Comparison of ENCODE assay signal across 13 mouse cellular contexts in genomic region chr12:91734246-91735027, GRCm38 (mm10). TPM values are rescaled to one million over a fixed set of nuclear protein-coding genes. Genes with fewer than 3 reads are reported as not detected.
A peak's percentile ranks its signal among the peaks of the same experiment; 100 is the strongest.
DNase-seq lines count a peak whose midpoint lies in the region; ATAC-seq and TF ChIP-seq lines count a peak whose summit lies in the region.
"Had no signal": no experiment of that assay in that cellular context is flagged by ENCODE, and none has a peak within 500 bp of the region (broad histone marks: within the 10 kb centered on the region; RNA-seq: fewer than 3 reads in every experiment).

No protein-coding gene starts in this region.

- no peak for TF ChIP-seq EP300 in CH12.LX (IDR thresholded peaks at IDR 0.05; ENCODE audit: low read length)

- no peak overlapping the region for H3K4me3 ChIP-seq in CH12.LX (replicated peaks in 1 of 3; ENCODE audit: low read depth in 2 of 3, low read length in 2 of 3, poor library complexity in 1 of 3)
- no peak overlapping the region for H3K4me3 ChIP-seq in midbrain, embryonic 14.5 days (replicated peaks; ENCODE audit: low read depth, low read length)
- no peak overlapping the region for H3K4me3 ChIP-seq in midbrain, embryonic 13.5 days (replicated peaks)
- H3K4me3 ChIP-seq: forebrain, embryonic 10.5 days; hindbrain, embryonic 10.5 days had no signal

- no peaks in the 10 kb centered on the region for H3K27me3 ChIP-seq in CH12.LX (replicated peaks)
- no peaks in the 10 kb centered on the region for H3K27me3 ChIP-seq in midbrain, embryonic 14.5 days (ENCODE audit: control insufficient read depth, insufficient read depth, low read length)
- no peaks in the 10 kb centered on the region for H3K27me3 ChIP-seq in midbrain, embryonic 13.5 days

- no peaks in the 10 kb centered on the region for H3K9me3 ChIP-seq in CH12.LX (replicated peaks; ENCODE audit: low read length)
- no peaks in the 10 kb centered on the region for H3K9me3 ChIP-seq in midbrain, embryonic 14.5 days (ENCODE audit: control insufficient read depth, low read length)
- no peaks in the 10 kb centered on the region for H3K9me3 ChIP-seq in midbrain, embryonic 13.5 days
- H3K9me3 ChIP-seq: forebrain, embryonic 10.5 days; hindbrain, embryonic 10.5 days had no signal

- H3K27ac ChIP-seq in CH12.LX (ENCODE audit: insufficient read depth, low read depth): no peak overlapping the region
- no peak overlapping the region for H3K27ac ChIP-seq in midbrain, embryonic 14.5 days (replicated peaks; ENCODE audit: low read depth, low read length)
- no peak overlapping the region for H3K27ac ChIP-seq in midbrain, embryonic 13.5 days
- H3K27ac ChIP-seq: forebrain, embryonic 10.5 days; hindbrain, embryonic 10.5 days had no signal

- intact Hi-C loops in gastrocnemius, postnatal 14 days (cut with DNase I; ENCODE audit: low total_unique reads): no loop called here

- H3K36me3 ChIP-seq in CH12.LX (replicated peaks in 1 of 2; ENCODE audit: control insufficient read depth in 1 of 2, insufficient read depth in 1 of 2, low read length in 1 of 2): no peaks in the 10 kb centered on the region
- no peaks in the 10 kb centered on the region for H3K36me3 ChIP-seq in midbrain, embryonic 14.5 days (ENCODE audit: control insufficient read depth, insufficient read depth, low read length)
- no peaks in the 10 kb centered on the region for H3K36me3 ChIP-seq in midbrain, embryonic 13.5 days

- in situ Hi-C loops in CH12.LX (cut with MboI; ENCODE audit: low pct_ligation_motif_present, low pct_unique_long_range_greater_than_20kb, low sequenced_read_pairs): no loop called here

- no peak for TF ChIP-seq CTCF in CH12.LX (conservative IDR thresholded peaks at IDR 0.05 in 1 of 2, IDR thresholded peaks at IDR 0.05 in 1 of 2; ENCODE audit: low read depth in 2 of 2, low read length in 2 of 2)

- no peak for TF ChIP-seq POLR2A in CH12.LX (IDR thresholded peaks at IDR 0.05; ENCODE audit: low read depth, low read length)

- peak overlapping the region; percentile 31; the same call in 1 of the 2 replicates for H3K4me2 ChIP-seq in CH12.LX (ENCODE audit: insufficient read depth, low read depth, poor library complexity, severe bottlenecking)
- H3K4me2 ChIP-seq in midbrain, embryonic 14.5 days (ENCODE audit: low read length): no peak overlapping the region
- no peak overlapping the region for H3K4me2 ChIP-seq in midbrain, embryonic 13.5 days (replicated peaks)

- dilution Hi-C loops in CH12.LX (cut with MboI; ENCODE audit: extremely low pct_ligation_motif_present, extremely low pct_unique_long_range_greater_than_20kb, low sequenced_read_pairs): no loop called here

- no peak for TF ChIP-seq RAD21 in CH12.LX (IDR thresholded peaks at IDR 0.05; ENCODE audit: low read depth, low read length)

- DNase-seq in kidney, adult 8-10 months: peak; percentile 17 to 31
- DNase-seq in kidney, adult 11 months: no peak
- peak; percentile 60 for DNase-seq in CH12.LX (ENCODE audit: extremely low read depth)
- DNase-seq in kidney, postnatal 10 days: peak; percentile 21
- DNase-seq in midbrain, embryonic 14.5 days: no peak
- no peak for DNase-seq in gastrocnemius, postnatal 14 days
- DNase-seq: adrenal gland, adult 8-10 months; cerebellum, postnatal 25 days; left cerebral cortex, postnatal 4 days had no signal

- peak; percentile 75 for ATAC-seq in neutrophil, adult 5-6 weeks (ENCODE audit: extremely low read depth, insufficient number of reproducible peaks, low FRiP score, poor library complexity, severe bottlenecking)
- ATAC-seq in midbrain, embryonic 14.5 days (ENCODE audit: low FRiP score, low TSS enrichment): no peak
- ATAC-seq in midbrain, embryonic 13.5 days: no peak

- peaks cover 0 to 22% of the 10 kb centered on the region in 2 experiments; a peak in 3 of 4 replicates for H3K4me1 ChIP-seq in CH12.LX (ENCODE audit: control insufficient read depth in 1 of 2, insufficient read depth in 2 of 2)
- H3K4me1 ChIP-seq in midbrain, embryonic 14.5 days (ENCODE audit: control insufficient read depth, insufficient read depth, low read length): no peaks in the 10 kb centered on the region
- H3K4me1 ChIP-seq in midbrain, embryonic 13.5 days (replicated peaks): no peaks in the 10 kb centered on the region

- WGBS in midbrain, embryonic 14.5 days: 92% methylated on average over 15 of the region's 15 CpGs
- 90% methylated on average over 15 of the region's 15 CpGs for WGBS in midbrain, embryonic 13.5 days

- H3K79me2 ChIP-seq in CH12.LX (replicated peaks; ENCODE audit: control insufficient read depth, extremely low read depth, insufficient read depth, poor library complexity, severe bottlenecking): no peaks in the 10 kb centered on the region

- H3K9ac ChIP-seq in CH12.LX (ENCODE audit: insufficient read depth, low read depth): no peak overlapping the region; the same call in 1 of the 2 replicates
- no peak overlapping the region for H3K9ac ChIP-seq in midbrain, embryonic 14.5 days (replicated peaks; ENCODE audit: low read length)
- no peak overlapping the region for H3K9ac ChIP-seq in midbrain, embryonic 13.5 days (replicated peaks)

TF ChIP-seq in CH12.LX, 34 proteins besides CTCF, POLR2A, EP300 and RAD21:
- no peak for TF ChIP-seq CHD1 (IDR thresholded peaks at IDR 0.05; ENCODE audit: low read depth, low read length)
- peak; percentile 55 for TF ChIP-seq BHLHE40 (IDR thresholded peaks at IDR 0.05; ENCODE audit: low read depth, low read length)

RNA-seq across cellular contexts. Expression of gene Ston2, which starts 53.8 kb away (rescaled TPM):
- total RNA-seq in CH12.LX (2012; rRNA removed) (0.29 and 0.34 TPM in 2 replicates), CH12.LX (2014; rRNA removed) (not detected in 2 replicates)
- polyA plus RNA-seq in CH12.LX (2012; ENCODE audit: insufficient read length, low read depth): 0.21 TPM in 1 of 2 replicates, not detected in the other
- 12.8 and 18.2 TPM in 2 replicates for total RNA-seq in neutrophil, adult 5-6 weeks (2017)
- 4.7 and 5.0 TPM in 2 replicates for polyA plus RNA-seq in midbrain, embryonic 14.5 days (2014; fragmentation: Nextera tagmentation; extraction: Ambion mirVana)
- polyA plus RNA-seq in midbrain, embryonic 13.5 days (2015; fragmentation: Nextera tagmentation; extraction: Ambion mirVana): 3.8 and 7.4 TPM in 2 replicates
- 10 to 100 TPM; 29.0 to 32.3 TPM for total RNA-seq in gastrocnemius, postnatal 14 days (2021)

Comparison
In these comparisons a context has a peak if more than half of its experiments do, and no peak if none do; other contexts are left out.
1. DNase-seq: peak in kidney, adult 8-10 months (2 of 2), CH12.LX (single experiment) and kidney, postnatal 10 days (single experiment); none in kidney, adult 11 months (single experiment), midbrain, embryonic 14.5 days (single experiment) and gastrocnemius, postnatal 14 days (single experiment).
2. RNA of gene Ston2, which starts 53.8 kb away (total RNA-seq): 29.0 to 32.3 TPM in gastrocnemius, postnatal 14 days and 12.8 to 18.2 TPM in neutrophil, adult 5-6 weeks; 0.29 to 0.34 TPM in CH12.LX; every median in the first group is over 10 times any median in the second.